Comparison of ENCODE assay signal across 8 mouse cellular contexts in the genomic region with DNA sequence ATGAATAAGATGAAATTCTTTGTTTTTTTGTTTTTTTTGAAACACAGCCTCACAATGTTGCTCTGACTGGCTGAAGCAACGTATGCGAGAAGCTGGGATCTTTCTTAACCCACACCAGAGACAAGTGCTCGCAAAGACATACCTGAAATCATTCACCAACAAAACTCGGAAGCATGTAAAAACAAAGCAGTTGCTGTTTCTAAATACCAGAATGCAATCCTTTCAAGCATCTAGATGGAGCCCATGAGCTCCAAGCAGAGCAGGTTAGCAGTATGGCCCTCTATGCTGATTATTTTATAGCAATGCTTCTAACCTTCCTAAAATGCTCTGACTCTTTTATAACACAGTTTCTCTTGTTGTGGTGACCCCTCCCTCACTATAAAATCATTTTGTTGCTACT. TPM values are rescaled to one million over a fixed set of nuclear protein-coding genes. Genes with fewer than 3 reads are reported as not detected.
DNase-seq lines count a peak whose midpoint lies in the region; ATAC-seq and TF ChIP-seq lines count a peak whose summit lies in the region.

No protein-coding gene starts in this region.

- no peak for DNase-seq in lung, adult 2 months
- DNase-seq in lung, postnatal 36 days = no peak
- no peak for DNase-seq in thymus, postnatal 4 days
- DNase-seq in left cerebral cortex, postnatal 25 days (ENCODE audit: low spot score in 2 of 2) = no peak
- no peak for DNase-seq in adrenal gland, postnatal 36 days

- peaks cover 13% of the 10 kb centered on the region for H3K4me1 ChIP-seq in lung, adult 2 months (ENCODE audit: control insufficient read depth, insufficient read depth, low read length)
- H3K4me1 ChIP-seq in cortical plate, adult 2 months (ENCODE audit: control insufficient read depth, insufficient read depth, low read length) = peaks cover 5% of the 10 kb centered on the region; the same call in 1 of the 2 replicates
- no peaks in the 10 kb centered on the region; the same call in 1 of the 2 replicates for H3K4me1 ChIP-seq in intestine, postnatal 0 days (replicated peaks; ENCODE audit: control insufficient read depth, insufficient read depth, low read length)
- H3K4me1 ChIP-seq in olfactory bulb, adult 2 months (ENCODE audit: control insufficient read depth, insufficient read depth, low read length) = no peaks in the 10 kb centered on the region

- intact Hi-C loops in left cerebral cortex, postnatal 25 days (cut with DNase I) = no loop called here

- TF ChIP-seq POLR2A in lung, adult 2 months (IDR thresholded peaks at IDR 0.05; ENCODE audit: borderline replicate concordance, extremely low read depth, low read depth, low read length) = no peak
- no peak for TF ChIP-seq POLR2A in cortical plate, adult 2 months (IDR thresholded peaks at IDR 0.05; ENCODE audit: extremely low read depth, insufficient read depth, low read length)
- no peak for TF ChIP-seq POLR2A in olfactory bulb, adult 2 months (IDR thresholded peaks at IDR 0.05; ENCODE audit: insufficient read depth, low read depth, low read length)

- no peak for TF ChIP-seq CTCF in lung, adult 2 months (IDR thresholded peaks at IDR 0.05; ENCODE audit: insufficient read depth, low read length)
- no peak for TF ChIP-seq CTCF in cortical plate, adult 2 months (IDR thresholded peaks at IDR 0.05; ENCODE audit: extremely low read depth, insufficient read depth, low read length)
- peak; percentile 36 for TF ChIP-seq CTCF in intestine, postnatal 0 days (IDR thresholded peaks at IDR 0.05; ENCODE audit: low read depth)
- TF ChIP-seq CTCF in olfactory bulb, adult 2 months (IDR thresholded peaks at IDR 0.05; ENCODE audit: insufficient read depth, low read depth, low read length) = no peak

- no peaks in the 10 kb centered on the region for H3K36me3 ChIP-seq in intestine, postnatal 0 days (ENCODE audit: control insufficient read depth, insufficient read depth)

- H3K9me3 ChIP-seq in intestine, postnatal 0 days (ENCODE audit: control insufficient read depth) = no peaks in the 10 kb centered on the region

- H3K4me3 ChIP-seq in lung, adult 2 months (replicated peaks; ENCODE audit: extremely low read depth, low read depth, low read length) = peak overlapping the region; percentile 83
- H3K4me3 ChIP-seq in cortical plate, adult 2 months (ENCODE audit: insufficient read depth, low read length) = peak overlapping the region; percentile 84
- H3K4me3 ChIP-seq in intestine, postnatal 0 days (ENCODE audit: low read depth, low read length) = peak overlapping the region; percentile 89
- H3K4me3 ChIP-seq in olfactory bulb, adult 2 months (ENCODE audit: insufficient read depth, low read depth, low read length) = peak overlapping the region; percentile 72

- no peak overlapping the region for H3K27ac ChIP-seq in cortical plate, adult 2 months (ENCODE audit: insufficient read depth, low read length)
- H3K27ac ChIP-seq in intestine, postnatal 0 days (ENCODE audit: low read depth, low read length) = peak overlapping the region; percentile 92
- H3K27ac ChIP-seq in olfactory bulb, adult 2 months (ENCODE audit: insufficient read depth, low read depth, low read length) = 0 out of 2 replicates have a peak overlapping the region, but pooled peaks have one; percentile 70

- ATAC-seq in intestine, postnatal 0 days = no peak

- WGBS in lung, adult 2 months = 5% methylated on average over 4 of the region's 4 CpGs
- WGBS in intestine, postnatal 0 days = 14% methylated on average over 4 of the region's 4 CpGs
- 1% methylated on average over 4 of the region's 4 CpGs for WGBS in olfactory bulb, adult 2 months

- H3K4me2 ChIP-seq in intestine, postnatal 0 days (replicated peaks; ENCODE audit: low read depth) = peak overlapping the region; percentile 72

- H3K9ac ChIP-seq in intestine, postnatal 0 days (ENCODE audit: low read depth, low read length) = peak overlapping the region; percentile 91

- H3K27me3 ChIP-seq in intestine, postnatal 0 days (replicated peaks; ENCODE audit: control insufficient read depth, insufficient read depth, low read length) = no peaks in the 10 kb centered on the region

RNA-seq across cellular contexts. Expression of gene Ppp4r3a, which starts 0.7 kb away (rescaled TPM):
- 10.4 and 12.4 TPM in 2 replicates for polyA plus RNA-seq in lung, adult 2 months (2012; rRNA removed)
- polyA plus RNA-seq in cortical plate, adult 2 months (2012; rRNA removed) = 28.6 and 32.3 TPM in 2 replicates
- 18.4 and 19.6 TPM in 2 replicates for polyA plus RNA-seq in intestine, postnatal 0 days (2015; fragmentation: Nextera tagmentation; extraction: Ambion mirVana)
- polyA plus RNA-seq in olfactory bulb, adult 2 months (2012; ENCODE audit: insufficient read depth, insufficient read length, low replicate concordance, missing spikeins) = not detected in 2 replicates
- total RNA-seq in left cerebral cortex, postnatal 25 days (2021) = 10 to 100 TPM; 39.1 to 43.4 TPM
- total RNA-seq in adrenal gland, postnatal 36 days (2021) = 10 to 100 TPM; 51.8 to 52.1 TPM

RNA-seq across cellular contexts. Expression of gene Ccdc88c, which starts 55.4 kb away (rescaled TPM):
- polyA plus RNA-seq in lung, adult 2 months (2012; rRNA removed) = 19.2 and 19.7 TPM in 2 replicates
- polyA plus RNA-seq in cortical plate, adult 2 months (2012; rRNA removed) = 19.1 and 20.9 TPM in 2 replicates
- polyA plus RNA-seq in intestine, postnatal 0 days (2015; fragmentation: Nextera tagmentation; extraction: Ambion mirVana) = 11.7 and 14.4 TPM in 2 replicates
- polyA plus RNA-seq in olfactory bulb, adult 2 months (2012; ENCODE audit: insufficient read depth, insufficient read length, low replicate concordance, missing spikeins) = 56.2 TPM in 1 of 2 replicates, not detected in the other
- 10 to 100 TPM; 21.9 to 25.5 TPM for total RNA-seq in left cerebral cortex, postnatal 25 days (2021)
- 1 to 10 TPM; 1.9 to 2.2 TPM for total RNA-seq in adrenal gland, postnatal 36 days (2021)
